Mouse (Mus musculus) heart, embryonic 15.5 days (tissue): ENCODE data around the gene Rasal1. TPM values are rescaled to one million over a fixed set of nuclear protein-coding genes. Genes with fewer than 3 reads are reported as not detected.

Experiments
- ATAC-seq: fragments of 200-750 bp; cut with Nextera tagmentation; replicated peaks from 2 replicates; pipeline ENCODE4 v1.8.0; 2017; ENCODE audit warnings: low read depth, moderate TSS enrichment; ENCODE audit not compliant: insufficient number of reproducible peaks, insufficient read depth, low FRiP score
- H3K27ac ChIP-seq: fragments of 300-500 bp; sonication (generic); 2 replicates; pipeline ENCODE4 v1.5.1; 2015; ENCODE audit warnings: mild to moderate bottlenecking, inconsistent platforms
- H3K27me3 ChIP-seq: fragments of 300-500 bp; sonication (generic); 2 replicates; pipeline ENCODE4 v1.6.1; 2015; ENCODE audit warnings: inconsistent platforms
- H3K36me3 ChIP-seq: fragments of 300-500 bp; sonication (generic); 2 replicates; pipeline ENCODE4 v1.6.1; 2015; ENCODE audit warnings: mild to moderate bottlenecking, inconsistent platforms
- H3K4me1 ChIP-seq: fragments of 300-500 bp; sonication (generic); replicated peaks from 2 replicates; pipeline ENCODE4 v1.6.1; 2015; ENCODE audit warnings: inconsistent platforms
- H3K4me2 ChIP-seq: fragments of 300-500 bp; sonication (generic); 2 replicates; pipeline ENCODE4 v1.6.1; 2015; ENCODE audit warnings: inconsistent platforms, mild to moderate bottlenecking, moderate library complexity
- H3K4me3 ChIP-seq: fragments of 300-500 bp; sonication (generic); 2 replicates; pipeline ENCODE4 v1.5.1; 2015; ENCODE audit warnings: mild to moderate bottlenecking, inconsistent platforms
- H3K9ac ChIP-seq: fragments of 300-500 bp; sonication (generic); 2 replicates; pipeline ENCODE4 v1.6.1; 2015; ENCODE audit warnings: mild to moderate bottlenecking, inconsistent platforms
- H3K9me3 ChIP-seq: fragments of 300-500 bp; sonication (generic); replicated peaks from 2 replicates; pipeline ENCODE4 v1.6.1; 2016; ENCODE audit warnings: inconsistent platforms
- WGBS: fragments of 180-500 bp; shearing (Covaris S2); methylation state at CpG from one replicate; pipeline ENCODE4 v1.1.7; 2015; ENCODE audit warnings: mixed read lengths; 5-methylcytosine and 5-hydroxymethylcytosine counted together
- polyA plus RNA-seq: library from polyadenylated mRNA; unstranded; fragments of >200 nt; fragmentation: Nextera tagmentation; extraction: Ambion mirVana; gene quantifications from 2 replicates; pipeline ENCODE4 v1.2.1, GENCODE M21; 2015

Rasal1 gene
- polyA plus RNA-seq, 1 experiment from 2014 or later = 0.25 TPM

DNA sequence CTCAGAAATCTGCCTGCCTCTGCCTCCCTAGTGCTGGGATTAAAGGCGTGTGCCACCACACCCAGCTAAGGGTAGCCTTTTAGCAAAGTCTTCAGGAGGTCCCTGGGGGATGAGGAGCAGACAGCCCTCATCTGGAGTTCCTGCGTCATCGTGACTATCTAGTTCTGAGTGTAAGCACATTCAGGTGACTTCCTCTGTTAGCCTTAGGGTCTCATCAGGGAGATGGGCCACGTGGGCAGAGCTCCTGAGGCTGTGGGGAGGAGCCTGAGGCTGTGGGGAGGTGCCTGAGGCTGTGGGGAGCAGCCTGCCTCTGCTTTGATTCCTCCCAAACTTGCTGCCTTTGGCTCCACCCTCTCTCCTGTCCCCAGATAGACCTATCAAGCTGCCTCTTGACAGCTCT is 48.3 kb downstream of the Rasal1 start:
- Histone ChIP-seq H3K27me3 (peaks cover 94% of the 10 kb centered on the region), H3K9me3 (no peaks in the 10 kb centered on the region), H3K36me3 (no peaks in the 10 kb centered on the region), H3K4me3 (no peak overlapping the region), H3K27ac (no peak overlapping the region), H3K4me2 (no peak overlapping the region), H3K9ac (no peak overlapping the region), H3K4me1 (peaks cover 8% of the 10 kb centered on the region)
- 46% methylated on average over 4 of the region's 4 CpGs for WGBS
- ATAC-seq = no peak

DNA sequence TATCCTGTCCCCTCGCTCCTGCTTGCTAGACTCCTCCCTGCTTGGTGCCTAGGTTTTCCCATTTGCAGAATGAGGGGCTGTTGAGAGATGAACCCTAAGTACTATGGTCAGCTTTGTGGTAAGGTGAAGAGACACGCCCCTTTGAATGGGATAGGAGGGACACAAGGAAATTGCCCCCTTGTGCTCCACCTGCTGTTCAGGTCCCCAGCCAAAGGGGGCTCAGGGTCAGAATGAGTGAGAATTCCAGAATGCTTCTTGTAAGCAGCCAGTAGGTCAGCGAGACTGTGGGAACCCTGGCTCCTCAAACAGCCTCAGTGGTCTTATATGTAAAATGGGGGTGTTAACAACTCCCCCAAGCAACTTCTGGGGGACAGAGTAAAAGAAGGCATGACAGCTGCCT is 49.6 kb downstream of the Rasal1 start:
- Histone ChIP-seq H3K27me3 (peaks cover 89% of the 10 kb centered on the region), H3K4me3 (no peak overlapping the region), H3K9me3 (no peaks in the 10 kb centered on the region), H3K4me2 (no peak overlapping the region), H3K27ac (no peak overlapping the region), H3K9ac (no peak overlapping the region), H3K36me3 (no peaks in the 10 kb centered on the region), H3K4me1 (peaks cover 8% of the 10 kb centered on the region)
- no peak for ATAC-seq
- 61% methylated on average over 3 of the region's 3 CpGs for WGBS

DNA sequence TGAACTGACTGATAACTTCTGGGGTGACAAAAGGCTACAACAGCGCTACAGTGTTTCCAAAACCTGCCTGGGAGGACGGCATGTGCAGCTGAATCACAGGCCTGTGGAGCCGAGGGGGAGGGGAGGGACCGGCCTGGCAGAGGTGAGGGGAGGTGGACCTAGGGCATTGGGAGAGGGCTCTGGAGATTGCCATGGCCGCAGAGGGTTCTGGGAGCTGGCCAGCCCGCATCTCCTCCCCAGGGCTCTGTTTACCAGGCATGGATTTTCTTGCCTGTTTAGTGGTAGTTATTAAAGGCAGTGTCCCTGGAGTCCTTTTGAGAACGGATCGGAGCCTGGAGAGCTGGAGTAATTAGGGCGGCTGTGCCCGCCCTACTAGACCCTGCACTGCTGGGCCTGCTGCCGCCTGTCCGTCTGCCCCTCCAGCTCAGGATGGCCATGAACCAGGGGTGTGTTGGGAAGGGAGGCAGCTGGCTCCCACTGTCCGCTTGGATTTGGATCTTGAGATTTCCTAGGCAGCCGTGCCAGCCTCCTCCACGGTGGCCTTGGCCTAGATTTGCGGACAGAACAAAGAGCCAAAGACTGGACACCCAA is 50.3 kb downstream of the Rasal1 start:
- no peak overlapping the region for H3K27ac ChIP-seq
- peaks cover 8% of the 10 kb centered on the region for H3K4me1 ChIP-seq
- H3K36me3 ChIP-seq = no peaks in the 10 kb centered on the region
- no peaks in the 10 kb centered on the region for H3K9me3 ChIP-seq
- peaks cover 88% of the 10 kb centered on the region for H3K27me3 ChIP-seq
- no peak overlapping the region for H3K4me2 ChIP-seq
- no peak overlapping the region for H3K4me3 ChIP-seq
- no peak for ATAC-seq
- no peak overlapping the region for H3K9ac ChIP-seq
- WGBS = 53% methylated on average over 16 of the region's 16 CpGs

DNA sequence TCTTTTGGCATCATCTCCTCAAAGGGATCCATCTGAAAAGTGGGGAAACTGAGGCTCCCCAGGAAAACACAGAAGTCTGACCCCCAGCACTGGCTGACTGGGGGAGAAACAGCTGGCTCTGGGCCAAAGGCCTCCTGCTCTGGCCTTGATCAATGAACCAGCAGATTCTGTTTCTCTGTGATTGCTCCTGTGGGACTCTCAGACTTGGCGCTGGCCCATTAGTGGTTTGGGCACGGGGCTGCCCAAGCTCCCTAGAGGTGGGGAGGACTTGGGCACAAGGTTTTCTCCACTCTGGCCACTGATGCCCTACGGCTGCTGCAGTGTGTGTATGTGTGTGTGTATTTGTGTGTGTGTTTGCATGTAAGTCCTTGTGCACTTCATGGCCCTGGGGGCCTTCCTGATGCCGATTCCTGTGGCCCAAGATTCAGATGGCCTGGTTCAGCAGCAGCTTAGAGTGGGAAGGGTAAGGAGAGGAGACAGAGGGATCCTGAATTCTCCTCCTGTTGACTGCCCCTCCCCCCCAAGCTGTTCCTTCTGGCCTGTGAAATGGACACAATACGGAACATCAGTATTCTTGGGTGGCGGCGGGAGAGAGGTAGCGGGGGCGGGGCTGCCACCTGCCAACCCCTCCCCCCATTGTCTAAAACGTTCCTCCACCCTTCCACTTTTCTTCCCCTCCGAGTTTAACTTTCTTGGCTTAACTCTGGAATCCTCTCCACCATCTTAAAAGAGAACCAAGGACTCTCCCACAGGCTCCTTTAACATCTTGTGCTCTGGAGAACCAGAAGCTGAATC is 52.6 kb downstream of the Rasal1 start:
- 63% methylated on average over 11 of the region's 11 CpGs for WGBS
- ATAC-seq = no peak
- Histone ChIP-seq H3K4me2 (no peak overlapping the region), H3K9me3 (no peaks in the 10 kb centered on the region), H3K9ac (no peak overlapping the region), H3K27me3 (peaks cover 86% of the 10 kb centered on the region), H3K27ac (no peak overlapping the region), H3K4me1 (no peaks in the 10 kb centered on the region), H3K4me3 (no peak overlapping the region), H3K36me3 (no peaks in the 10 kb centered on the region)

DNA sequence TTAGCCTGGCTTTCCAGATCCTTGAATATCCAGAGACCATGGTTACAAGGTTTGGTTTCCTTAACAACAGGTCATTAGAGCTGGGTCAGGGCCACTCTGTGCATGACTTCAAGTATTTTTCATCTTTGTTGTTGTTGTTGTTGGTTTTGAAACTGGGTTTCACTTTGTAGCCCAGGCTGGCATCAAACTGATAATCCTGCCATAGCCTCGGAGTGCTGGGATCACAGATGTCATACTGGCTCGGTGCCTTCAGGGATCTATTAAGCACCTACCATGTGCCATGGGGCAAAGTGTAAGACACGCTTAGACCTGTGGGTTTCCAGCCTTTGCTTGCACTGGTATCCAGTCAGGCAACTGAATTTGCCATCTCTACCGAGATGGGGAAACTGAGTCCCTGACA is 53.8 kb downstream of the Rasal1 start:
- Histone ChIP-seq H3K4me2 (no peak overlapping the region), H3K27ac (no peak overlapping the region), H3K9ac (no peak overlapping the region), H3K4me1 (peaks cover 4% of the 10 kb centered on the region), H3K9me3 (no peaks in the 10 kb centered on the region), H3K36me3 (no peaks in the 10 kb centered on the region), H3K4me3 (no peak overlapping the region), H3K27me3 (peaks cover 86% of the 10 kb centered on the region)
- 83% methylated on average over 4 of the region's 4 CpGs for WGBS
- ATAC-seq = no peak

DNA sequence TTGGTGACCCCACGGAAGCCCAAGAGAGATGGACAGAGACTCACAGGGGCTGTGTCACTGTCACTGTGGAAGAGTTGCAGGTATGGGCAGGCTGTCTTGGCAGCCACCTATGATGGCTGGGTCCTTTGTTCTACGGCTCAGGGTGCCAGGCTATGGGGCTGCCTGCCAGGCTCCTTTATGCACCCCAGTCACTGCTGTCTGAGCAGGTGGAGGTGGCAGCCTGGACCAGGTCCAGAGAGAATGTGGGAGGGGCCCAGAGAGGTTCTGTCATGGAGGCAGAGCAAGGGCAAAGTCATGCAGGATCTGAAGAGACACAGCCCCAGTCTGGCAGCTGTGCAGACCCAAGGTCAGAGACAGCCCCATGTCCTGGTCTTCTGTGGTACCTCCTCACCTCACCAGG is 54.4 kb downstream of the Rasal1 start:
- Histone ChIP-seq H3K4me3 (no peak overlapping the region), H3K9ac (no peak overlapping the region), H3K4me1 (peaks cover 4% of the 10 kb centered on the region), H3K9me3 (no peaks in the 10 kb centered on the region), H3K27me3 (peaks cover 86% of the 10 kb centered on the region), H3K36me3 (no peaks in the 10 kb centered on the region), H3K27ac (no peak overlapping the region), H3K4me2 (no peak overlapping the region)
- WGBS = 80% methylated on average over 2 of the region's 2 CpGs
- no peak for ATAC-seq

DNA sequence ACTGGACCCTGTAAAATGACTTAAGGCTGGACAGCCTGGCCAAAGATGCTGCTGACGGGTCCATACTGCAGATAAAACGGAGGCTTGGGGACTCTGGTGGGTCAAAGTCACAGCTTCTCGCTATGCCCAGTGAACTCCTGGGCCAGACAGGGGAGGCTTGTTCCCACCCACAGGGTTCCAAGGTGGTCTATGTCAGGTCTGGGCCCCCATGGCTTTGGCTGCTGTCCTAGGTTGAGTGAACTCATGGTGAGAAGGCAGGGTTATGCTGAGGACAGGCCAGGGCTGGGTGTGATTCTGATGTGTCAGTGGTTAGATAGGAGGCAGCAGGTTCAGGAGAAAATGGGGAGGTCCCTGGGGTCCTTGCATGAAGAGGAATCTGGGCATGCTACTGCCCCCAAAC is 55.0 kb downstream of the Rasal1 start:
- peaks cover 86% of the 10 kb centered on the region for H3K27me3 ChIP-seq
- no peaks in the 10 kb centered on the region for H3K9me3 ChIP-seq
- no peak overlapping the region for H3K4me2 ChIP-seq
- ATAC-seq = no peak
- no peak overlapping the region for H3K27ac ChIP-seq
- WGBS = 76% methylated on average over 3 of the region's 3 CpGs
- H3K4me3 ChIP-seq = no peak overlapping the region
- peaks cover 4% of the 10 kb centered on the region for H3K4me1 ChIP-seq
- H3K9ac ChIP-seq = no peak overlapping the region
- H3K36me3 ChIP-seq = no peaks in the 10 kb centered on the region

DNA sequence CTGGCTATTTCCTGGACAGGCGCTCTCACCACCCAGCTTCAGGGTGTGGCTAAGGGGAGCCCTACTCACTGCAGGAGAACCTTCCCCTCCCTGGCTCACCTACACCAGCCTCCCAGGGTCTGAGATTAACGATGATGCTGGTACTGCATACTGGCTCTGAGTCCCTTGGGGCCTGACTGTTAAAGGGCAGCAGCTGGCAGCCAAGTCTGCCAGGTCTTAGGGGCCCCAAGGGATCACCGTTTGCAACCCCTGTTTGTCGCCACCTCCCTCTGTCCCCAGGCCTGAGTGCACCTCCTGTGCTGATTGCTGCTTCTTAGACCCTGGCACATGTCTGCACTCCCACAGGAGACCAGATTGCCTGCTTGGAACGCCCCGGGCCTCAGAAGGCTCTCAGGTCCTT is 55.8 kb downstream of the Rasal1 start:
- no peaks in the 10 kb centered on the region for H3K36me3 ChIP-seq
- no peak overlapping the region for H3K4me3 ChIP-seq
- peaks cover 4% of the 10 kb centered on the region for H3K4me1 ChIP-seq
- H3K27ac ChIP-seq = no peak overlapping the region
- no peaks in the 10 kb centered on the region for H3K9me3 ChIP-seq
- H3K27me3 ChIP-seq = peaks cover 92% of the 10 kb centered on the region
- ATAC-seq = no peak
- 44% methylated on average over 6 of the region's 6 CpGs for WGBS
- no peak overlapping the region for H3K4me2 ChIP-seq
- H3K9ac ChIP-seq = no peak overlapping the region

DNA sequence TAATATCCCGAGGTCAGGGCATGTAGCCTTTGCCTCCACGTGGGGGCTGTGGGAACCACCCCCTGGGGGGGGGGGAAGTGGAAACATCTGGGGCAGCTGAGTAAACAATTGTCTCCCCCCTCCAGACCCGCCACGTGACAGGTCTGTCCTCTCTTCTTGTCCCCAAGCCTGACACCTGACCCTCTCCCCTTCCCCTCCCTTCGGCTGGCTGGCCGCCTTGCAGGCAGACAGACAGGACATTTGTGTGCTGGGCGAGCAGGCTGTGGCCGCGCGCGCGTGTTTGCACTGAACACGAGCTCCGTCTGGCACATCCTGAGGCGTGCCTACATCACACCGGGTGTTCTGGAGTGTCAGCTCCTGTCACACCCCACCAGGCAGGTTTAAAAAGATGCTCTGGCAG is 57.9 kb downstream of the Rasal1 start:
- H3K27ac ChIP-seq = no peak overlapping the region
- peaks cover 21% of the 10 kb centered on the region for H3K4me1 ChIP-seq
- ATAC-seq = no peak
- no peaks in the 10 kb centered on the region for H3K9me3 ChIP-seq
- H3K4me3 ChIP-seq = no peak overlapping the region
- no peaks in the 10 kb centered on the region for H3K36me3 ChIP-seq
- WGBS = 10% methylated on average over 16 of the region's 16 CpGs
- peaks cover 92% of the 10 kb centered on the region for H3K27me3 ChIP-seq
- H3K9ac ChIP-seq = no peak overlapping the region
- 0 out of 2 replicates have a peak overlapping the region, but pooled peaks have one; percentile 21 for H3K4me2 ChIP-seq

DNA sequence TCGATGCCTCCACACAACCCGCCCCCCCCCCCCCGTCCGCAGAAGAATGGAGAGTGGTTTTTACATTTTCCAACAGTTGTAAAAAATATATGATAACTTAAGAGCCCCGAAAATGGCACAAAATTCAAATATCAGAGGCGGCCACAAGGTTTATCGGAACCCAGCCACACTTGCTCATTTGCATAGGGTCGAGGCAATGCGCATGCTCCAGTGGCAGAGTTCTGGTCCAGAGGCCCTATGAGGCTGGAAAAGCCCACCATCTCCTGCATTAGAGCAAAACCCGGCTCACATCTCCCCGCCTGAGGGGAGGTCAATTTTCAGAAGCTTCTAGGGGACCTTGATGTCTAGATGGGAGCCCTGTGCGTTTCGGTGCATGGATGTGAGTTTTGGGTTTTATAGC is 58.4 kb downstream of the Rasal1 start:
- H3K36me3 ChIP-seq = no peaks in the 10 kb centered on the region
- no peak overlapping the region for H3K4me3 ChIP-seq
- H3K4me1 ChIP-seq = peaks cover 22% of the 10 kb centered on the region
- peaks cover 92% of the 10 kb centered on the region for H3K27me3 ChIP-seq
- no peak overlapping the region for H3K9ac ChIP-seq
- ATAC-seq = no peak
- no peak overlapping the region for H3K27ac ChIP-seq
- 0 out of 2 replicates have a peak overlapping the region, but pooled peaks have one; percentile 21 for H3K4me2 ChIP-seq
- no peaks in the 10 kb centered on the region for H3K9me3 ChIP-seq
- WGBS = 53% methylated on average over 13 of the region's 13 CpGs

DNA sequence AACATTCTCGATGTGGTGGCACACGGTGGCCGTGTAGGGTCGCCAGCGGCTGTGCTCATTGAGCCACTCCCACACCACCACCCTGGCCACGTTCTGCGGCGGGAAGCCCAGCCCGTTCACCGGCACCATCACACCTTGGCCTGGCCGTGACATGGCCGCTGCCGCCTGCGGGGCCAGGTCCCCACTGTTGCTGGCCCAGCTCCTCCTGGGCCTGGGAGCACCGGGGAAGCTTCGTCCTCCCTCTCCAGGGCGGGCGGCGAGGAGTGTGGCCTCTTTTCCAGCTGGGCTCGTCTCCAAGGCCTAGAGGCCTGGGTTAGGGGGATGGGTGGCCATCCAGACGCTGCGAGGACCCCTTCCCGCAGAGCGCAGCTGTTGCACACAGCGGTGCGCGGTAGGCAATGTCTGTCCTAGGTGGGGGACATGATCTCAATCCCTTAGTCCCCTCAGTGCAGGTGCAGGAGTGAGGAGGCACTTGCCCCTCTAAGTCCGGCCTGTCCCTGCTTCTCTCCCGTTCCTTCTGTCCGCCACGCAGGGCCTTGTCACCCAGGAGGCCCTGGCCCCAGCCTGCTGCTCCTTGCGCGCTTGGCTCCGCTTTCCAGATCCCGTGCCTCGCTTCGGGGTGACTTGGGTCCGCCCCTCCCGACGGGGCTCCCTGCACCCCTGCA is 61.7 kb downstream of the Rasal1 start:
- Histone ChIP-seq H3K27ac (no peak overlapping the region), H3K27me3 (peaks cover 95% of the 10 kb centered on the region), H3K9me3 (no peaks in the 10 kb centered on the region), H3K4me1 (peaks cover 24% of the 10 kb centered on the region), H3K9ac (peak overlapping the region; percentile 38; the same call in 1 of the 2 replicates), H3K4me3 (peak overlapping the region; percentile 46), H3K4me2 (peak overlapping the region; percentile 68), H3K36me3 (no peaks in the 10 kb centered on the region)
- 0 out of 2 replicates have a peak, but pooled peaks have one; percentile 11 for ATAC-seq
- WGBS = 4% methylated on average over 40 of the region's 40 CpGs
